Mouse (Mus musculus) erythroblast, embryonic 14.5 days (primary cell): ENCODE measurements around the gene Prmt6. TPM values are rescaled to one million over a fixed set of nuclear protein-coding genes. Genes with fewer than 3 reads are reported as not detected.
A peak's percentile ranks its signal among the peaks of the same experiment; 100 is the strongest.

Experiments used
- H3K27me3 ChIP-seq: 2 replicates; pipeline ENCODE4 v1.6.1; 2012; ENCODE audit warnings: inconsistent platforms; ENCODE audit not compliant: control insufficient read depth
- H3K36me3 ChIP-seq: 2 replicates; pipeline ENCODE4 v1.6.1; 2012; ENCODE audit warnings: mild to moderate bottlenecking, inconsistent platforms; ENCODE audit not compliant: control insufficient read depth
- H3K4me1 ChIP-seq: 2 replicates; pipeline ENCODE4 v1.6.1; 2012; ENCODE audit warnings: inconsistent platforms; ENCODE audit not compliant: control insufficient read depth
- H3K4me3 ChIP-seq: replicated peaks from 2 replicates; pipeline ENCODE3; 2012; ENCODE audit warnings: moderate library complexity, mild to moderate bottlenecking, inconsistent platforms
- H3K9me3 ChIP-seq: 2 replicates; pipeline ENCODE4 v1.6.1; 2012; ENCODE audit warnings: low read length, inconsistent platforms, mixed read lengths; ENCODE audit not compliant: control insufficient read depth
- GATA1 ChIP-seq: IDR thresholded peaks from 2 replicates; pipeline ENCODE4 v1.6.1; 2012; ENCODE audit warnings: low read length, inconsistent platforms, mixed read lengths
- TAL1 ChIP-seq: IDR thresholded peaks from 3 replicates; pipeline ENCODE4 v1.6.1; 2012; ENCODE audit warnings: low read length, inconsistent platforms, mixed read lengths
- polyA plus RNA-seq: library from polyadenylated mRNA; stranded (reverse); fragments of >175 nt; gene quantifications from 2 replicates; pipeline ENCODE4 v1.2.3, GENCODE M21; 2012

Prmt6 gene
- 0.18 and 0.21 TPM in 2 replicates for polyA plus RNA-seq

DNA sequence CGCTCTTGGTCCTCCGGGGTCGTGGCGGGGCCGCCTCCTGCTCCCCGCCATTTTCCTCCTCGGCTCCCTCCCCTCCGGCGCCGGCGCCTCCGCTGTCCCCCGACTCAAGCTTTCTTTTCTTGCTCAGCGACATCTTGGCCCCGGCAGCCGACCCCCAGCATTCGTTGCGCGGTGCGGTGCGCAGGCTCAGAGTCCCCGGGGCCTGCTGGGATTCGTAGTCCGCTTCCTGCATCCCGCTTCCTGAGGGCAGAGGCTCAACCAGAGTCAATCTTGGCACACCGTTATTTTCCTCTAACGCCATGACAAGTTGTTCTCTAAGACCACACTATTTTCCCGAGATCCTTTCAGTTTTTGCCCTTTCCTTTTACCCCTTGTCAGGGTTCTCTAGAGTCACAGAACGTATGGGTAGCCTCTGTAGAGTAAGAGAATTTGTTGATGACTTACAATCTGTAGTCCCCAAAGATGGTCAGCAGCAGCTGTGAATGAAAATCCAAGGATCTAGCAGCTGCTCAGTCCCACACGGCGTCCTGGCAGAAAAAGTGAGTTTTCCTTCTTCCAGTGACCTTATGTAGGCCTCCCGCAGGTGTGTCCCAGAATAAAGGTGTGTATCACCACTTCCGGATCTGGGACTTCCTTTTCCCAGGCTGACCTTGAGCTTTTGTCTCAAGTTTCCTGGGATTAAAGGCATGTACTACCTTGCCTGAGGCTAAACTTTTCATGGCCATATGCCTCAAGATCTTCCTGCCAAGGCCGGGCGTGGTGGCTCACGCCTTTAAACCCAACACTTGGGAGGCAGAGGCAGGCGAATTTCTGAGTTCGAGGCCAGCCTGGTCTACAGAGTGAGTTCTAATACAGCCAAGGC is at the start of gene Prmt6:
TSS of gene Prmt6 (minus strand) at position 160 of the 862 bp plus-strand sequence.
- no peak for TF ChIP-seq TAL1
- no peak for TF ChIP-seq GATA1
- H3K27me3 ChIP-seq, result no peaks in the 10 kb centered on the region
- H3K36me3 ChIP-seq, result peaks cover 18% of the 10 kb centered on the region
- H3K4me3 ChIP-seq, result peak within 1 kb of the TSS; percentile 78
- peaks cover 26% of the 10 kb centered on the region for H3K4me1 ChIP-seq
- no peaks in the 10 kb centered on the region for H3K9me3 ChIP-seq

- TF ChIP-seq TAL1, result no peak
- no peak for TF ChIP-seq GATA1
- Histone ChIP-seq H3K4me3 (no peak overlapping the region), H3K27me3 (no peaks in the 10 kb centered on the region)
These were observed 39.8 kb upstream of the Prmt6 start for GRCm38 (mm10) chr3:110290485-110291045.

GRCm38 (mm10) chr3:110282651-110283050 is 31.9 kb upstream of the Prmt6 start:
- Histone ChIP-seq H3K27me3 (no peaks in the 10 kb centered on the region), H3K9me3 (0 out of 2 replicates have a peak, but pooled peaks cover 2% of the 10 kb centered on the region), H3K4me3 (no peak overlapping the region), H3K4me1 (no peaks in the 10 kb centered on the region), H3K36me3 (no peaks in the 10 kb centered on the region)
- no peak for TF ChIP-seq TAL1
- TF ChIP-seq GATA1, result no peak

More at GRCm38 (mm10) chr3:110290485-110291045, 39.8 kb upstream of the Prmt6 start:
- H3K4me1 ChIP-seq, result no peaks in the 10 kb centered on the region
- H3K9me3 ChIP-seq, result no peaks in the 10 kb centered on the region; the same call in 1 of the 2 replicates
- H3K36me3 ChIP-seq, result no peaks in the 10 kb centered on the region

DNA sequence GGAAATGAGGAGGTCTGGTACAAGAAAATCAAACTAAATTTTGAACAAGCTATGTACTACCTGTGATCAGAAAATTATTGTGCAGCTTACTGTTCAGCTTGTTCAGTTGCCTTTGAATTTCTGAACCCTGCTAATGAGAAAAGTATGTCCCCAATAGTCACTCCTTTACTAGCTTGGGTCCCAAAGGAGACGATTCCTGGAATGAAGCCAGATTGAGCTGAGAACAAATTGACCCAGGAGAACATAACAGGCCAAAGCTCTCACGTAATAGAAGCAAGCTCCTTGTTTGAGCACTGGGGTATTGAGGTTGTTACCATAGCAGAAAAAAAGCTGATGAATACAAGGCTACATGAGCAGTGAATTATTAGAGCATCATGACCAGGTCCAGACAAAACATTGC is 17.0 kb upstream of the Prmt6 start:
- Histone ChIP-seq H3K27me3 (no peaks in the 10 kb centered on the region), H3K4me3 (no peak overlapping the region), H3K36me3 (no peaks in the 10 kb centered on the region), H3K4me1 (no peaks in the 10 kb centered on the region), H3K9me3 (0 out of 2 replicates have a peak, but pooled peaks cover 2% of the 10 kb centered on the region)
- TF ChIP-seq TAL1 (no peak), GATA1 (no peak)

DNA sequence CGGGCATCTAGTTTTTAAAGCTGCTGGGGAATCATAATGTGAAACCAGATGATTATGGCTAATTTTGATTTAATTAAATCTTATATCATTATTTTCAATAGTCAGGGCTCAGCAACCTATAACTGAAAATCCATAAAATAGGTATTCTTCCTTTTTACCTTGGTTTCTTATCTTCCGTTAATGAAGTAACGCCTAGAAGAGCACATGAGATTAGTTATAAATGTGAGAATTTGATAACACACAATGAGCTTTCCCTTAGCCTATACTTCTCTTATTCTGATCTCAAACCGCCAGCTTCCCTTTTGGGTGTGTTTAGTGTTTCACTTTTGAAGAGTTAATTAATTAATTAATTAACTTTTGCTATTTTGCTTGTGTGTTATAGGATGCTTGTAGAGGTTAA is 2.3 kb upstream of the Prmt6 start:
- TF ChIP-seq GATA1, result no peak
- TF ChIP-seq TAL1, result no peak
- H3K4me3 ChIP-seq, result no peak overlapping the region

DNA sequence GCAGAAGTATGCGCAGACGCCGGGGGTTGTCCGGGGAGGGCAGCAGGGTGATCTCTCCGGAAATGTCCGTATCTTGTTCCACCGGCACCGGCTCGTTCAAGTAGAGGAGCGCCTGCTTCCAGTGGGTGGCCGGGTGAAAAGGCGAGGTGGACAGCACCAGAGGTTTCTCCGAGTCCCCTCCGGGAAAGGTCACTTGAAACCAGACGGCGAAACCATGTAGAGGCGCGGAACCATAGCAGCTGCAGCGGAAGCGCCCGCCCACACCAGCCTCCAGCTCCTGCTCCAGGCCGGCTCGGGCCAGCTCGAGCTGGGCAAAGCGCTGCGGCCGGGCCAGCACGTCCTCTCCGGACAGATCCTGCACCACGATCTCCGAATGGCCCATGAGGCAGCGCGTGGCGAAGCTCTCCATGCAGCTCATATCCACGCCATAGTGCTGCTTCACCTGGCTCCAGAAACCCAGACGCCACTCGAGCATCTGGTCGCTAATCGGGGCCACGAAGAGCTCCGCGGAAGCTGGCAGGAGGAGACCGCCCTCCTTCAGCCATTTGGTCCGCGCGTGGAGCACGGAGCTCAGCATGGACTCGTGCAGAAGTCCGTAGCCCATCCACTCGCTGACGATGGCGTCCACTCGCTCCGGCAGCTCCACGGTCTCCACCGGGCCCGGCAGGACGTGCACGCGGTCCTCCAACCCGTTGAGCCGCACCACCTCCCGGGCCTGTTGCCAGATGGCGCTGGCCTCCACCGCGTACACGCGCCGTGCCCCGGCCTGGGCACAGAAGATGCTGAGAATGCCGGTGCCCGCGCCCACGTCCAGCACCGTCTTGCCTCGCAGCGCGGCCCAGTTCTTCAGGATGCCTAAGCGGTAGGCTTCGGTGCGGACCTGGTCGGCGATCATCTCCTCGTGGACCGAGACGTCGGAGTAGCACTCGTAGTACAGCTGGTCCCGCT is 633 bp downstream of the Prmt6 start:
- Histone ChIP-seq H3K9me3 (no peaks in the 10 kb centered on the region), H3K4me1 (peaks cover 26% of the 10 kb centered on the region), H3K36me3 (peaks cover 18% of the 10 kb centered on the region), H3K27me3 (no peaks in the 10 kb centered on the region), H3K4me3 (peak overlapping the region; percentile 78)
- TF ChIP-seq TAL1 (no peak), GATA1 (no peak)

More for the DNA sequence above, 2.3 kb upstream of the Prmt6 start:
- H3K9me3 ChIP-seq, result no peaks in the 10 kb centered on the region
- no peaks in the 10 kb centered on the region for H3K27me3 ChIP-seq
- H3K4me1 ChIP-seq, result peaks cover 26% of the 10 kb centered on the region
- no peaks in the 10 kb centered on the region for H3K36me3 ChIP-seq

- TF ChIP-seq TAL1, result no peak
- TF ChIP-seq GATA1, result no peak
- H3K27me3 ChIP-seq, result no peaks in the 10 kb centered on the region
- H3K9me3 ChIP-seq, result no peaks in the 10 kb centered on the region
- no peak overlapping the region for H3K4me3 ChIP-seq
- no peaks in the 10 kb centered on the region for H3K4me1 ChIP-seq
- H3K36me3 ChIP-seq, result no peaks in the 10 kb centered on the region
These were observed 13.9 kb downstream of the Prmt6 start for GRCm38 (mm10) chr3:110236819-110237463.

Other genes with a start within 250 kb of the Prmt6 start
- gene Ntng1, start 107.0 kb downstream of the Prmt6 start, polyA plus RNA-seq, result not detected in 2 replicates